Mouse (Mus musculus): ENCODE data around the gene Gm6309.

The Gm6309 gene

DNA sequence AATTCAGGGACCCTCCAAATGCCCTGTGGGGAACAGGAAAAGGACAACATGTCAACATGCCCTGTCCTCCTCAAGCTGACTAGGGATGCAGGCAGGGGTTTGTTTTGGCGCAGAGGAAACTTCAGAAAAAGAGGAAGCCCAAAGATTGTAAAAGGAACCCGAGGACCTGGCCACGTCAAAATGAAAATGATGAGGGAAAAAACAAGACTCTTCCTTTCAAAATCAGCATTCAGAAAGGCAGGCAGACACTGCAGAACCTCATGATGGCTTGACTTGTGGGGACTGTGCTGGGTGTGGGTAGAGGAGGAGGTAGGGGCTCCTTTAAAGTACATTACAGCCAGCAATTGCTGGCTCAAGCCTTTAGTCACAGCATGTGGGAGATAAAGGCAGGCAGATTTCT lies 20.1 kb downstream of the Gm6309 start:
- Histone ChIP-seq H3K36me3 (ENCODE audit: control insufficient read depth, insufficient read depth, low read length, poor library complexity, severe bottlenecking) (no peaks in the 10 kb centered on the region), H3K27me3 (ENCODE audit: control insufficient read depth, insufficient read depth, low read length, poor library complexity, severe bottlenecking) (no peaks in the 10 kb centered on the region)
- DNase-seq (ENCODE audit: low read depth, low spot score) = no peak

DNA sequence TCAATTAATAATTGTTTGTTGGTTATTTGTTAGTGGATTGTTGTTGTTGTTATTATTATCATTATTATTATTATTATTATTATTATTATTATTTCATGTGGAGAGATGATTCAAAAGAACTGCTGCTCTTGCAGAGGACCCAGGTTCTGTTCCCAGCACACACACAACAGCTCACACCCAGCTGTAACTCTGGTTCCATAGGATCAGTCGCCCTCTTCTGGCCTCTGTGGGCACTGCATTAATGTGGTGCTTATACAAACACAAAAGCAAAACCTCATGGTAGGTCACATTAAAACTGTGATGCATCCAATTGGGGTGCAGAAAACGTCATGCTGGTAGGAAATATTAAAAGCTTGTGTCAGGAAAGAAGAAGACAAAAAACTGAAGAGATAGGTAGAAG lies 22.6 kb downstream of the Gm6309 start:
- Histone ChIP-seq H3K36me3 (ENCODE audit: control insufficient read depth, insufficient read depth, low read length, poor library complexity, severe bottlenecking) (no peaks in the 10 kb centered on the region), H3K27me3 (ENCODE audit: control insufficient read depth, insufficient read depth, low read length, poor library complexity, severe bottlenecking) (no peaks in the 10 kb centered on the region)
- DNase-seq (ENCODE audit: low read depth, low spot score) = peak; percentile 2

Measured in splenic B cell, adult 2 months (primary cell).